Mouse (Mus musculus) thymus, postnatal 4 days (tissue): ENCODE measurements at regions not wholly inside any gene's neighbourhood (a gene's known extent, or its start where the extent isn't known, plus 50 kb on each side); places are given as distances from the start of the nearest gene placed in this dataset.

ENCODE experiments used
- DNase-seq: peaks from one replicate; pipeline ENCODE4 v3.0.0; 2021

DNA sequence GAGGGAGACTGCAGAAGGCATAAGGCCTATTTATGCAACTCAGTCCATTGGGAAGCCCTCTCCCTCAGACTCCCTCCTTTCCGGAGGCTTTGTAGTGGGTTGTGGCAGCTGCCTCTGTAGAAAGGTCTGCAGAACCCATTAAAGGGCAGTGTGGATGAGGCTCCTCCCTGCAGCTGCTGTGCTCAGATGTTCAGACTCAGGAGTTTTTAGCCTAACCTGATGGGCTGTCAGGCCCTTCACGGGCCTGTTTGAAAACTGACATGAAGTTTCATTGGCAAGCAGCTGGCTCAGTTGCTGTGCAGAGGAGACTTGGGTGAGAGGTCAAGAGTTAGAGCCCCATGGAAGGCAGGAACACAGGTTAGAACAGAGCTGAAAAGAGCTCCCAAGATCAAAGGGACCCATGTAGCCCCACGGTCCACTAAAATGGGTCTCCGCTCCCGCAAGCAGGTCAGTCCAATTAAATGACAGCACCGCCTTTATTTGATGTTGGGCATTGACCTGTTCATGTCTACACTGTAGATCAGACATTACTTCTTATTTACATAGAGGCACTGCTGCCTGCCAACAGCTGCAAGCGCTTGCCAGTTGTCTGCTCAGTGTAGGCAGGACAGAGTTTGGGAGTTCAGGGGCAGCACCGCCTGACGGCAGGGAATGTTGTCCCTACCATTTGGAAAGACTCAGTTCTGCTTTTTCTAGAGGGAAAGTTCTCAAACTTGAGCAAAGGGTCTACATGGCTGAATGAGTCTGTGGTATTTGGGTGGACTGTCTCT, 53.8 kb upstream of the Usp46 start:
- peak; percentile 47 for DNase-seq

DNA sequence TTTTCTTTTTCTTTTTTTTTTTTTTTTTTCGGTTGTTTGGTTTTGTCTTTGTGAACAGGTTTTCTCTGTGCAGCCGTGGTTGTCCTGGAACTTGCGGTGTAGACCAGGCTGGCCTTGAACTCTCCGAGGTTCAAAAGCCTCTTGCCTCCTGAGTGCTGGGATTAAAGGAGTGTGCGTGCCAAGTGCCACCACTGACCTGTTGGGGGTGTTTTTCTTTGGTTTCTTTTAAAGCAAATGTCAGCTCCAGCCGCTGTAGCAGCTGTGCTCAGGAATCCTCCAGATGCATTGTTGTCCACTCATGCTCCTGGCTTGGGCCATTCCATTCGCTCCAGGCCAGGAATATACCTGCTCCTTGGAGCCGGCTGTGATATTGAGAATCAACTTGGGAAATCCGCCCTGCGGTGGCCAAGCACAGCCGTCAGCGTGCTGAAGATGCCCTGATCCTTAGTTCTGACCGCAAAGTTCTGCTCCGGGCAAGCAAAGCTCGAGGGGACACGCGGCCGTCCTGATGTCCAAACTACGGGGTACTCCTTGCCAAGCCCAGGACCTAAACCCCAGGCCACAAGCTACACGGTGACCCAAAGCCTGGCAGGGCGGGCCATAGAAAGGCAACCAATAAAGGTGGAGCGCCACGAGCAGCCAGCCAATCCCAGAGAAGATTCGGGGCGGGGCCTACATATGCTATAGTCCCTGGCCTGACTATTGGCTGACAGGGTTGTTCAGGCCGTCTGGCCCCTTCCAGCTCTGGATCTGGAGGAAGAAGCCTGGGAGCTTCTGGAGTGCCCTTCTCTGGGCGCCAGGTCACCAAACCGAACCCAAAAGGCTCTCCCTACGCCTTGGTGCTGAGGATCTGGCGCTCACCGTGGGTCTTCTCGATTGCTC, 58.0 kb upstream of the Usp46 start:
- DNase-seq: peak; percentile 77

GRCm38 (mm10) chr5:74127518-74127917, 59.3 kb upstream of the Usp46 start:
- DNase-seq: no peak

GRCm38 (mm10) chr5:74129636-74130035, 61.4 kb upstream of the Usp46 start:
- no peak for DNase-seq

GRCm38 (mm10) chr5:74132671-74133070, 62.4 kb upstream of the Rasl11b start:
- peak; percentile 9 for DNase-seq

GRCm38 (mm10) chr5:74136377-74136776, 58.7 kb upstream of the Rasl11b start:
- no peak for DNase-seq

GRCm38 (mm10) chr5:74136868-74137439, 58.1 kb upstream of the Rasl11b start:
- DNase-seq: no peak

- no peak for DNase-seq
Measured at GRCm38 (mm10) chr5:74143994-74144393, 51.1 kb upstream of the Rasl11b start.

DNA sequence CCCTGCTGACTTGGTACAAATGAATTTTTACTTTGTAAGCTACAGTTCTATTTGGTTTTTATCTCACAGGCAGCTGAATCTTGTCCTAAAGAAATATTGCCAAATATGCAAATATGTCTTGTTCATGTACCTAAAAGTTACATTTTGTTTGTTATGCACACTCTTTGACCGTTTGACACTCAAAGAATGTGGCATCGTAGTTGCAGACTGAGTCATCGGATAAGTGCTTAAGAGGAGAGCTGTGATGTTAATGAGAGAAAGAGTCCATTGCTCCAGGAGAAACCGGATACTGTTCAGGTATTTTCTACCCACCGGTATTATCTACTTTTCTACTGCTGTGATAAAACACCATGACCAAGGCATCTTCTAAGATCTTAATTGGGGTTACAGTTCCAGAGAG, 50.3 kb upstream of the Rasl11b start:
- no peak for DNase-seq
